Mouse (Mus musculus): ENCODE results near the gene Arsb. TPM values are rescaled to one million over a fixed set of nuclear protein-coding genes. Genes with fewer than 3 reads are reported as not detected.
A peak's percentile ranks its signal among the peaks of the same experiment; 100 is the strongest.

The Arsb gene
- polyA plus RNA-seq, 1 experiment from 2014 or later = 11.9 TPM

GRCm38 (mm10) chr13:93846831-93847518 lies 75.5 kb downstream of the Arsb start:
- Histone ChIP-seq H3K4me2 (ENCODE audit: low read length) (no peak overlapping the region), H3K4me3 (replicated peaks; ENCODE audit: low read depth, low read length) (no peak overlapping the region), H3K27me3 (ENCODE audit: insufficient read depth, low read length) (no peaks in the 10 kb centered on the region), H3K9ac (ENCODE audit: low read depth, low read length) (no peak overlapping the region), H3K9me3 (replicated peaks; ENCODE audit: low read length) (no peaks in the 10 kb centered on the region), H3K27ac (no peak overlapping the region; the same call in 1 of the 2 replicates), H3K4me1 (replicated peaks; ENCODE audit: insufficient read depth, low read length) (peaks cover 6% of the 10 kb centered on the region; the same call in 1 of the 2 replicates), H3K36me3 (ENCODE audit: insufficient read depth, low read length) (no peaks in the 10 kb centered on the region)
- 55% methylated on average over 10 of the region's 10 CpGs for WGBS
- TF ChIP-seq CTCF (IDR thresholded peaks at IDR 0.05; ENCODE audit: low read depth) = no peak
- DNase-seq (ENCODE audit: low spot score) (no peak), ATAC-seq (replicated peaks; ENCODE audit: low FRiP score, low read depth) (no peak)

- no peak overlapping the region for H3K9ac ChIP-seq (ENCODE audit: low read depth, low read length)
- ATAC-seq (replicated peaks; ENCODE audit: low FRiP score, low read depth) (no peak), DNase-seq (ENCODE audit: low spot score) (no peak)
- no peak for TF ChIP-seq CTCF (IDR thresholded peaks at IDR 0.05; ENCODE audit: low read depth)
- no peaks in the 10 kb centered on the region for H3K27me3 ChIP-seq (ENCODE audit: insufficient read depth, low read length)
- H3K4me2 ChIP-seq (ENCODE audit: low read length) = no peak overlapping the region
- no peaks in the 10 kb centered on the region for H3K9me3 ChIP-seq (replicated peaks; ENCODE audit: low read length)
- H3K27ac ChIP-seq = no peak overlapping the region
- no peaks in the 10 kb centered on the region for H3K36me3 ChIP-seq (ENCODE audit: insufficient read depth, low read length)
- peaks cover 10% of the 10 kb centered on the region; the same call in 1 of the 2 replicates for H3K4me1 ChIP-seq (replicated peaks; ENCODE audit: insufficient read depth, low read length)
- 36% methylated on average over 4 of the region's 4 CpGs for WGBS
- no peak overlapping the region for H3K4me3 ChIP-seq (replicated peaks; ENCODE audit: low read depth, low read length)
Observed at GRCm38 (mm10) chr13:93847614-93848013, 76.2 kb downstream of the Arsb start.

- H3K9me3 ChIP-seq (replicated peaks; ENCODE audit: low read length) = no peaks in the 10 kb centered on the region
- no peak for TF ChIP-seq CTCF (IDR thresholded peaks at IDR 0.05; ENCODE audit: low read depth)
- no peak overlapping the region for H3K4me2 ChIP-seq (ENCODE audit: low read length)
- no peak overlapping the region for H3K4me3 ChIP-seq (replicated peaks; ENCODE audit: low read depth, low read length)
- H3K4me1 ChIP-seq (replicated peaks; ENCODE audit: insufficient read depth, low read length) = peaks cover 14% of the 10 kb centered on the region; the same call in 1 of the 2 replicates
- no peak overlapping the region for H3K27ac ChIP-seq
- WGBS = 76% methylated on average over 6 of the region's 6 CpGs
- H3K9ac ChIP-seq (ENCODE audit: low read depth, low read length) = no peak overlapping the region
- no peaks in the 10 kb centered on the region for H3K27me3 ChIP-seq (ENCODE audit: insufficient read depth, low read length)
- DNase-seq (ENCODE audit: low spot score) (no peak), ATAC-seq (replicated peaks; ENCODE audit: low FRiP score, low read depth) (no peak)
- no peaks in the 10 kb centered on the region for H3K36me3 ChIP-seq (ENCODE audit: insufficient read depth, low read length)
Observed at GRCm38 (mm10) chr13:93848615-93849014, 77.2 kb downstream of the Arsb start.

GRCm38 (mm10) chr13:93849751-93850355 lies 78.4 kb downstream of the Arsb start:
- Histone ChIP-seq H3K4me3 (replicated peaks; ENCODE audit: low read depth, low read length) (no peak overlapping the region), H3K27me3 (ENCODE audit: insufficient read depth, low read length) (no peaks in the 10 kb centered on the region), H3K4me1 (replicated peaks; ENCODE audit: insufficient read depth, low read length) (peaks cover 23% of the 10 kb centered on the region), H3K27ac (no peak overlapping the region), H3K36me3 (ENCODE audit: insufficient read depth, low read length) (no peaks in the 10 kb centered on the region), H3K9ac (ENCODE audit: low read depth, low read length) (no peak overlapping the region), H3K4me2 (ENCODE audit: low read length) (no peak overlapping the region), H3K9me3 (replicated peaks; ENCODE audit: low read length) (no peaks in the 10 kb centered on the region)
- no peak for DNase-seq (ENCODE audit: low spot score)
- no peak for TF ChIP-seq CTCF (IDR thresholded peaks at IDR 0.05; ENCODE audit: low read depth)
- no peak for ATAC-seq (replicated peaks; ENCODE audit: low FRiP score, low read depth)
- 79% methylated on average over 5 of the region's 5 CpGs for WGBS

- H3K4me3 ChIP-seq (replicated peaks; ENCODE audit: low read depth, low read length) = no peak overlapping the region
- no peaks in the 10 kb centered on the region for H3K9me3 ChIP-seq (replicated peaks; ENCODE audit: low read length)
- no peak for TF ChIP-seq CTCF (IDR thresholded peaks at IDR 0.05; ENCODE audit: low read depth)
- H3K27ac ChIP-seq = no peak overlapping the region
- no peaks in the 10 kb centered on the region for H3K27me3 ChIP-seq (ENCODE audit: insufficient read depth, low read length)
- no peak overlapping the region for H3K9ac ChIP-seq (ENCODE audit: low read depth, low read length)
- H3K36me3 ChIP-seq (ENCODE audit: insufficient read depth, low read length) = no peaks in the 10 kb centered on the region
- H3K4me1 ChIP-seq (replicated peaks; ENCODE audit: insufficient read depth, low read length) = peaks cover 26% of the 10 kb centered on the region
- 74% methylated on average over 4 of the region's 4 CpGs for WGBS
- no peak overlapping the region for H3K4me2 ChIP-seq (ENCODE audit: low read length)
- DNase-seq (ENCODE audit: low spot score) (no peak), ATAC-seq (replicated peaks; ENCODE audit: low FRiP score, low read depth) (no peak)
Observed at GRCm38 (mm10) chr13:93850674-93851073, 79.2 kb downstream of the Arsb start.

GRCm38 (mm10) chr13:93852419-93853138 lies 81.1 kb downstream of the Arsb start:
- TF ChIP-seq CTCF (IDR thresholded peaks at IDR 0.05; ENCODE audit: low read depth) = peak; percentile 9; the same call in 1 of the 2 replicates
- H3K4me3 ChIP-seq (replicated peaks; ENCODE audit: low read depth, low read length) = no peak overlapping the region
- ATAC-seq (replicated peaks; ENCODE audit: low FRiP score, low read depth) = 0 out of 2 replicates have a peak, but pooled peaks have one; percentile 15
- 40% methylated on average over 14 of the region's 14 CpGs for WGBS
- peak; percentile 79 for DNase-seq (ENCODE audit: low spot score)
- H3K36me3 ChIP-seq (ENCODE audit: insufficient read depth, low read length) = no peaks in the 10 kb centered on the region
- H3K4me1 ChIP-seq (replicated peaks; ENCODE audit: insufficient read depth, low read length) = peaks cover 25% of the 10 kb centered on the region
- no peaks in the 10 kb centered on the region for H3K27me3 ChIP-seq (ENCODE audit: insufficient read depth, low read length)
- H3K27ac ChIP-seq = peak overlapping the region; percentile 52
- no peaks in the 10 kb centered on the region for H3K9me3 ChIP-seq (replicated peaks; ENCODE audit: low read length)
- no peak overlapping the region for H3K9ac ChIP-seq (ENCODE audit: low read depth, low read length)
- 0 out of 2 replicates have a peak overlapping the region, but pooled peaks have one; percentile 16 for H3K4me2 ChIP-seq (ENCODE audit: low read length)

All from kidney, postnatal 0 days (tissue).